Mouse (Mus musculus) cerebellum, adult 2 months (tissue): ENCODE results near the gene Rps24. TPM values are rescaled to one million over a fixed set of nuclear protein-coding genes. Genes with fewer than 3 reads are reported as not detected.
A peak's percentile ranks its signal among the peaks of the same experiment; 100 is the strongest.

Experiments used
- DNase-seq, 2 experiments: peaks; one replicate each; pipeline ENCODE4 v3.0.0; 2021
- H3K27ac ChIP-seq: fragments of 200-500 bp; 2 replicates; pipeline ENCODE4 v1.5.1; 2012; ENCODE audit warnings: low read length, control low read depth, inconsistent platforms; ENCODE audit not compliant: insufficient read depth
- H3K27me3 ChIP-seq: fragments of 200-500 bp; 2 replicates; pipeline ENCODE4 v1.6.1; 2012; ENCODE audit warnings: inconsistent platforms, mild to moderate bottlenecking, low read length, moderate library complexity; ENCODE audit not compliant: control insufficient read depth, insufficient read depth
- H3K4me1 ChIP-seq: fragments of 200-500 bp; 2 replicates; pipeline ENCODE4 v1.6.1; 2011; ENCODE audit warnings: low read length; ENCODE audit not compliant: control insufficient read depth, insufficient read depth
- H3K4me3 ChIP-seq: fragments of 200-500 bp; replicated peaks from 2 replicates; pipeline ENCODE3; 2011; ENCODE audit warnings: mild to moderate bottlenecking, low read depth, low read length, control low read depth; ENCODE audit not compliant: insufficient read depth
- CTCF ChIP-seq: fragments of 200-500 bp; IDR thresholded peaks from 2 replicates; pipeline ENCODE4 v1.5.1; 2011; ENCODE audit warnings: low read depth, mild to moderate bottlenecking, control low read depth, low read length, moderate library complexity, borderline replicate concordance; ENCODE audit not compliant: insufficient read depth
- POLR2A ChIP-seq: fragments of 200-500 bp; IDR thresholded peaks from 2 replicates; pipeline ENCODE4 v1.6.1; 2011; ENCODE audit warnings: low read length, control low read depth, borderline replicate concordance; ENCODE audit not compliant: insufficient read depth
- WGBS: fragments of 180-500 bp; shearing (Covaris S2); methylation state at CpG from one replicate; pipeline ENCODE4 v1.1.7; 2018; 5-methylcytosine and 5-hydroxymethylcytosine counted together
- polyA plus RNA-seq: library from polyadenylated mRNA; depleted of rRNA; stranded (reverse); fragments of >200 nt; gene quantifications from 2 replicates; pipeline ENCODE4 v1.2.3, GENCODE M21; 2012; rRNA removed

Rps24 gene
- polyA plus RNA-seq, 1 experiment, result 1,467 TPM

GRCm38 (mm10) chr14:24525677-24526415 lies 38.9 kb downstream of the Rps24 start:
- Histone ChIP-seq H3K27ac (no peak overlapping the region), H3K27me3 (no peaks in the 10 kb centered on the region), H3K4me1 (no peaks in the 10 kb centered on the region), H3K4me3 (no peak overlapping the region)
- 81% methylated on average over 10 of the region's 10 CpGs for WGBS
- no peak for TF ChIP-seq CTCF
- no peak for TF ChIP-seq POLR2A
- no peak for DNase-seq

- TF ChIP-seq CTCF (no peak), POLR2A (no peak)
- Histone ChIP-seq H3K4me1 (no peaks in the 10 kb centered on the region), H3K4me3 (no peak overlapping the region), H3K27ac (no peak overlapping the region), H3K27me3 (no peaks in the 10 kb centered on the region)
- DNase-seq, result no peak
- 69% methylated on average over 10 of the region's 10 CpGs for WGBS
Measured at GRCm38 (mm10) chr14:24526440-24526839, 39.5 kb downstream of the Rps24 start.

- Histone ChIP-seq H3K27me3 (no peaks in the 10 kb centered on the region), H3K4me3 (no peak overlapping the region), H3K4me1 (no peaks in the 10 kb centered on the region), H3K27ac (no peak overlapping the region)
- DNase-seq, result no peak
- TF ChIP-seq CTCF, result no peak
- TF ChIP-seq POLR2A, result no peak
- 27% methylated on average over 6 of the region's 6 CpGs for WGBS
Measured at GRCm38 (mm10) chr14:24530228-24530627, 43.3 kb downstream of the Rps24 start.

GRCm38 (mm10) chr14:24534865-24535545 lies 48.1 kb downstream of the Rps24 start:
- Histone ChIP-seq H3K4me3 (no peak overlapping the region), H3K4me1 (no peaks in the 10 kb centered on the region), H3K27me3 (no peaks in the 10 kb centered on the region), H3K27ac (no peak overlapping the region)
- TF ChIP-seq CTCF, result no peak
- no peak for TF ChIP-seq POLR2A
- WGBS, result 70% methylated on average over 9 of the region's 9 CpGs
- DNase-seq, result no peak

DNA sequence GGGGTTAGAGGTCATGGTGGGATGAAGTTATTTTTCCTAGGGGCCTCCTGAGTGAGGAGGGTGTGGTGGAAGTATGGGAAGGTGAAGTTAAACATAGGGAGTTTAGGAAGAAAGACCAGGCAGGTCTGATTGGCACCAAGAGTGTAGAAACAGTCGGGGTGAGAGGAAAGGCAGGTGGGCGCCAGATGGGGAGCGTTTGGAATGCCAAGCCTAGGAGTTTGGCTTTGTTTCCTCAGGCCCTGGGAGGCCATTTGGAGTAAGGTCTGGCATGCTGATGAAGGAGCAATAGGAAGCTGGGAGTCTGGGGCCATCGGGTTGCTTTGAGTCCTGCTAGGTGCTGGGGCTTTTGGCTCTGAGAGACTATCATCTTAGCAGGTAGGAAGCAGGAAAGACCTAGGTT lies 56.0 kb downstream of the Rps24 start:
- 0 out of 2 replicates have a peak, but pooled peaks cover 8% of the 10 kb centered on the region for H3K4me1 ChIP-seq
- DNase-seq, result peak; percentile 79 to 80
- H3K4me3 ChIP-seq, result no peak overlapping the region
- no peaks in the 10 kb centered on the region for H3K27me3 ChIP-seq
- WGBS, result 10% methylated on average over 4 of the region's 4 CpGs
- TF ChIP-seq CTCF (no peak), POLR2A (no peak)
- no peak overlapping the region for H3K27ac ChIP-seq

DNA sequence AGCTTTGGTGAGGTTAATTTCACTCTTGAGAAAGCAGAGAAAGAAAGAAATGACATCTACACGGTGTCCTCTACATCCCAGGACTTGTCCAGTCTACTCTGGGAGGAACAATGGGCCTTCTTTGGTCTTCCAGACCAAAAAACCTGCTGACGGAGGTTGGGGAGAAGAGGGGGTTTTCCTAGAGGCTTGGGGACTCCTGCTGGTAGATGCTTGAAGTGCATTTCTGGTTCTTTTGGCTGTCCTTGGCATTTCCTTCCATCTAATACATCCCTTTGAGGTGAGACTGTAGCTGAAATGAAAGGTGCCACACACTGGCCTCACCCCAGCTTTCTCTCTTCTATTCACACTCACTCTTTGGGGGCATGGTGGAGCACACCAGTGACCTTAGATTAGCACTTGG lies 57.1 kb downstream of the Rps24 start:
- Histone ChIP-seq H3K27me3 (no peaks in the 10 kb centered on the region), H3K27ac (no peak overlapping the region), H3K4me3 (no peak overlapping the region), H3K4me1 (0 out of 2 replicates have a peak, but pooled peaks cover 8% of the 10 kb centered on the region)
- TF ChIP-seq CTCF, result peak; percentile 9; the same call in 1 of the 2 replicates
- TF ChIP-seq POLR2A, result no peak
- DNase-seq, result peak; percentile 10 to 25
- WGBS, result 87% methylated on average over 2 of the region's 2 CpGs

Other genes starting within 250 kb of the Rps24 start
- gene Dlg5, start 241.2 kb upstream of the Rps24 start, polyA plus RNA-seq, result 29.2 and 32.4 TPM in 2 replicates
- 0.14 and 0.29 TPM in 2 replicates for gene E330034G19Rik, start 193.9 kb upstream of the Rps24 start, polyA plus RNA-seq
- gene Polr3a, start 67 bp upstream of the Rps24 start, polyA plus RNA-seq, result 22.0 and 25.2 TPM in 2 replicates